Mouse (Mus musculus) megakaryocyte, embryonic 14.5 days (primary cell): Measurements from ENCODE around the gene Sh3yl1. TPM values are rescaled to one million over a fixed set of nuclear protein-coding genes. Genes with fewer than 3 reads are reported as not detected.

Experiments
- H3K27me3 ChIP-seq: replicated peaks from 2 replicates; pipeline ENCODE3; 2012; ENCODE audit warnings: inconsistent platforms
- H3K36me3 ChIP-seq: replicated peaks from 2 replicates; pipeline ENCODE3; 2012; ENCODE audit warnings: low read length, inconsistent platforms, mixed read lengths
- H3K4me1 ChIP-seq: 2 replicates; pipeline ENCODE4 v1.6.1; 2012; ENCODE audit warnings: inconsistent platforms
- H3K4me3 ChIP-seq: replicated peaks from 2 replicates; pipeline ENCODE3; 2012; ENCODE audit warnings: moderate library complexity, mild to moderate bottlenecking, inconsistent platforms
- H3K9me3 ChIP-seq: 2 replicates; pipeline ENCODE4 v1.6.1; 2012; ENCODE audit warnings: inconsistent platforms
- FLI1 ChIP-seq: IDR thresholded peaks from 2 replicates; pipeline ENCODE4 v1.6.1; 2012; ENCODE audit warnings: low read length, inconsistent platforms, mixed read lengths
- GATA1 ChIP-seq: IDR thresholded peaks from 3 replicates; pipeline ENCODE4 v1.6.1; 2012; ENCODE audit warnings: mixed read lengths, low read length, inconsistent platforms, borderline replicate concordance
- polyA plus RNA-seq: library from polyadenylated mRNA; stranded (reverse); fragments of >175 nt; gene quantifications from 2 replicates; pipeline ENCODE4 v1.2.3, GENCODE M21; 2012; ENCODE audit warnings: low replicate concordance; ENCODE audit not compliant: insufficient read depth

Gene Sh3yl1
- polyA plus RNA-seq, 1 experiment, result not detected

GRCm38 (mm10) chr12:30890067-30890466 is 21.4 kb upstream of the Sh3yl1 start:
- no peak for TF ChIP-seq FLI1
- TF ChIP-seq GATA1, result no peak
- H3K4me1 ChIP-seq, result no peaks in the 10 kb centered on the region; the same call in 1 of the 2 replicates
- H3K27me3 ChIP-seq, result peaks cover 22% of the 10 kb centered on the region
- no peak overlapping the region for H3K4me3 ChIP-seq
- no peaks in the 10 kb centered on the region for H3K9me3 ChIP-seq
- H3K36me3 ChIP-seq, result peaks cover 7% of the 10 kb centered on the region

GRCm38 (mm10) chr12:30891438-30891837 is 20.0 kb upstream of the Sh3yl1 start:
- no peaks in the 10 kb centered on the region for H3K4me1 ChIP-seq
- TF ChIP-seq FLI1 (no peak), GATA1 (no peak)
- H3K36me3 ChIP-seq, result peaks cover 13% of the 10 kb centered on the region
- no peak overlapping the region for H3K4me3 ChIP-seq
- no peaks in the 10 kb centered on the region for H3K9me3 ChIP-seq
- H3K27me3 ChIP-seq, result peaks cover 11% of the 10 kb centered on the region

- Histone ChIP-seq H3K9me3 (no peaks in the 10 kb centered on the region), H3K27me3 (no peaks in the 10 kb centered on the region), H3K4me1 (peaks cover 6% of the 10 kb centered on the region; the same call in 1 of the 2 replicates), H3K36me3 (peaks cover 43% of the 10 kb centered on the region), H3K4me3 (no peak overlapping the region)
- TF ChIP-seq GATA1 (no peak), FLI1 (no peak)
Observed at GRCm38 (mm10) chr12:30897039-30897438, 14.4 kb upstream of the Sh3yl1 start.

- H3K4me1 ChIP-seq, result peaks cover 34% of the 10 kb centered on the region
- peaks cover 12% of the 10 kb centered on the region for H3K27me3 ChIP-seq
- H3K36me3 ChIP-seq, result peaks cover 30% of the 10 kb centered on the region
- H3K9me3 ChIP-seq, result no peaks in the 10 kb centered on the region
- H3K4me3 ChIP-seq, result no peak overlapping the region
- no peak for TF ChIP-seq GATA1
- no peak for TF ChIP-seq FLI1
Observed at GRCm38 (mm10) chr12:30908658-30909057, 2.8 kb upstream of the Sh3yl1 start.

GRCm38 (mm10) chr12:30909881-30910280 is 1.6 kb upstream of the Sh3yl1 start:
- TF ChIP-seq GATA1 (no peak), FLI1 (no peak)
- peaks cover 18% of the 10 kb centered on the region for H3K36me3 ChIP-seq
- H3K4me3 ChIP-seq, result no peak overlapping the region
- H3K27me3 ChIP-seq, result peaks cover 15% of the 10 kb centered on the region
- peaks cover 34% of the 10 kb centered on the region for H3K4me1 ChIP-seq
- no peaks in the 10 kb centered on the region for H3K9me3 ChIP-seq

- peaks cover 9% of the 10 kb centered on the region for H3K36me3 ChIP-seq
- H3K4me1 ChIP-seq, result peaks cover 34% of the 10 kb centered on the region
- H3K9me3 ChIP-seq, result no peaks in the 10 kb centered on the region
- TF ChIP-seq GATA1 (no peak), FLI1 (no peak)
- H3K27me3 ChIP-seq, result peaks cover 15% of the 10 kb centered on the region
- peak overlapping the region; percentile 97 for H3K4me3 ChIP-seq
Observed at GRCm38 (mm10) chr12:30910860-30911259, 608 bp upstream of the Sh3yl1 start.

GRCm38 (mm10) chr12:30912048-30912381 is 547 bp downstream of the Sh3yl1 start:
- no peak for TF ChIP-seq FLI1
- no peak for TF ChIP-seq GATA1
- no peaks in the 10 kb centered on the region for H3K9me3 ChIP-seq
- peak overlapping the region; percentile 97 for H3K4me3 ChIP-seq
- H3K36me3 ChIP-seq, result peaks cover 3% of the 10 kb centered on the region
- peaks cover 15% of the 10 kb centered on the region for H3K27me3 ChIP-seq
- H3K4me1 ChIP-seq, result peaks cover 34% of the 10 kb centered on the region

- Histone ChIP-seq H3K4me3 (no peak overlapping the region), H3K36me3 (peaks cover 3% of the 10 kb centered on the region), H3K27me3 (peaks cover 15% of the 10 kb centered on the region), H3K4me1 (peaks cover 34% of the 10 kb centered on the region), H3K9me3 (no peaks in the 10 kb centered on the region)
- no peak for TF ChIP-seq GATA1
- TF ChIP-seq FLI1, result no peak
Observed at GRCm38 (mm10) chr12:30912840-30913239, 1.4 kb downstream of the Sh3yl1 start.

GRCm38 (mm10) chr12:30922401-30922800 is 10.9 kb downstream of the Sh3yl1 start:
- 0 out of 2 replicates have a peak, but pooled peaks cover 3% of the 10 kb centered on the region for H3K9me3 ChIP-seq
- TF ChIP-seq GATA1 (no peak), FLI1 (no peak)
- H3K27me3 ChIP-seq, result peaks cover 2% of the 10 kb centered on the region
- H3K4me1 ChIP-seq, result peaks cover 3% of the 10 kb centered on the region; the same call in 1 of the 2 replicates
- peak overlapping the region; percentile 42 for H3K4me3 ChIP-seq
- H3K36me3 ChIP-seq, result no peaks in the 10 kb centered on the region

GRCm38 (mm10) chr12:30928182-30928581 is 16.7 kb downstream of the Sh3yl1 start:
- Histone ChIP-seq H3K4me3 (no peak overlapping the region), H3K9me3 (no peaks in the 10 kb centered on the region), H3K4me1 (no peaks in the 10 kb centered on the region), H3K36me3 (no peaks in the 10 kb centered on the region), H3K27me3 (no peaks in the 10 kb centered on the region)
- no peak for TF ChIP-seq GATA1
- no peak for TF ChIP-seq FLI1

GRCm38 (mm10) chr12:30933299-30933698 is 21.8 kb downstream of the Sh3yl1 start:
- no peak overlapping the region for H3K4me3 ChIP-seq
- no peaks in the 10 kb centered on the region for H3K9me3 ChIP-seq
- no peaks in the 10 kb centered on the region for H3K4me1 ChIP-seq
- H3K27me3 ChIP-seq, result no peaks in the 10 kb centered on the region
- TF ChIP-seq GATA1 (no peak), FLI1 (no peak)
- H3K36me3 ChIP-seq, result no peaks in the 10 kb centered on the region
